Mouse (Mus musculus): ENCODE results near the gene Anapc5. TPM values are rescaled to one million over a fixed set of nuclear protein-coding genes. Genes with fewer than 3 reads are reported as not detected.

Gene Anapc5
- polyA plus RNA-seq, 1 experiment, result 268 TPM

DNA sequence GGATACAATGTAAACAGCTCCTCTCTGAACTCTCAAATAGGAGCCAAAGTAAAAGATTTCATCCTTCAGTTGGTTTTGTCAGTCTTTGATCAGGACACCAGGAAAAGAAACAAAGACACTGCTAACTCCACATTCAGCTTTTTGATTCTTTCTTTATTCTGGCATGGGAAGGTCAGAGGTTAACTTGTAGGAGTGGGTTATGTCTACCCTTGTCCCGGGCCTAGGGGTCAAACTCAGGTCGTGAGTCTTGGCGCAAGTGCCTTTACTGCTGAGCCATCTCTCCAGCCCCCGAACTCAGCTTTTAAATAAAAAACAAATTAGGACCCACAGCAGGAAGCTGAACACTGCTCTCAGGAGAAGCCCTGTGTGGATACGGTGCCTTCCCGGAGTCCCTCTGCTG is 65.0 kb downstream of the Anapc5 start:
- no peak for TF ChIP-seq GATA1 (IDR thresholded peaks at IDR 0.05; ENCODE audit: low read length)

DNA sequence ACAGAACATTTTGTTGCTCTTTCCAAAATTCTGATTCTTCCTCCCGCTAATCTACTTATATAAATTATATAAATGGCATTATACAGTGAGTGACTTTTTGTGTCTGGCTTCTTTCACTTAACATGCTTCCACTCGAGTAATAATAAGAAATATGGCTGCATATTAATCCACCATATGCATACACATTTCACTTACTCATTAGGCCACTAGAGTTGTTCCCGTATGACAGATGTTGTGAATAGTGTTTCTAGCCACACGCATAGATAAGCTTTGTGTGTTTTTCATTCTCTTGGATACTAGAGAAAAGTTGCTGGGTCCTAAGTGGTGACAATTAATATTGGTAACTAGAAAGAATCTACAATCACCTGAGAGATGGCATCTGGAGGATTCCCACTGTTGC is 65.5 kb downstream of the Anapc5 start:
- TF ChIP-seq GATA1 (IDR thresholded peaks at IDR 0.05; ENCODE audit: low read length), result no peak

DNA sequence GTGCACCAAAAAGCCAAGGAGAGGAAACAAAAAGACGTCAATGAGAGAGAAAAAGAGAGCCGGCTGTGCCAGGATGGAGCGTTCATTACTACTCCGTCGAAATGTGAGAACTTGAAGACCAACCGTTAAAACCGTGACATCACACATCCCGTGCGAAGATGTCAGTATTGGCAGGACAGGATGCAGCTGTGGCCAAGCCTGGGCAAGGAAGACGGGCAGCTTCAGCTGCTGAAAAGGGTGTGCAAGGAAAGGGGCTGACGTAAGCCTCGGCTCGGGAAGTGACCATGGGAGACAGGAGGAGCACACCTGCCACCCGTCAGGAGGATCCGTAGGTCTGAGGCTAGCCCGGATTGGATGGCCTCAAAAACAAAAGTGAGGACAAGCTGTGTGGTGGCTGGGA is 66.7 kb downstream of the Anapc5 start:
- TF ChIP-seq GATA1 (IDR thresholded peaks at IDR 0.05; ENCODE audit: low read length), result no peak

DNA sequence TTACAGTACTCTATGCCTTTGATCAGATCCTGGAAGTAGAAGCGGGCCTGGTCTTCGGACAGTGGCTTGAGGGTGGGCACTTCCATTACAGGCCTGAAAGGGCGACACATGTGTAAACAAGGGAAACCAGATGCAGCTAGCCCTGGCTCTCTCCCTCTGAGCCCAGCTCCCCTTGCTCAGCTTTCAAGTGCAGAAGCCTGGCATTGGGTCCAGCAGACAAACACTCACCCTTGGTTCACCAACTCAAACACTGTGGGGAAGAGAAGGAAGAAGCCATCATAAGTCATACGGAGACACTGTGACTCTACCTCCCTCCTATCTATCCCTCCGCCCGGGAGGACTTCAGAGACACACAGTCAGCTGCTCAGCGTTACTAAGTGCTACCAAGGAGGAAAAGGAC is 73.2 kb downstream of the Anapc5 start:
- TF ChIP-seq GATA1 (IDR thresholded peaks at IDR 0.05; ENCODE audit: low read length), result no peak

DNA sequence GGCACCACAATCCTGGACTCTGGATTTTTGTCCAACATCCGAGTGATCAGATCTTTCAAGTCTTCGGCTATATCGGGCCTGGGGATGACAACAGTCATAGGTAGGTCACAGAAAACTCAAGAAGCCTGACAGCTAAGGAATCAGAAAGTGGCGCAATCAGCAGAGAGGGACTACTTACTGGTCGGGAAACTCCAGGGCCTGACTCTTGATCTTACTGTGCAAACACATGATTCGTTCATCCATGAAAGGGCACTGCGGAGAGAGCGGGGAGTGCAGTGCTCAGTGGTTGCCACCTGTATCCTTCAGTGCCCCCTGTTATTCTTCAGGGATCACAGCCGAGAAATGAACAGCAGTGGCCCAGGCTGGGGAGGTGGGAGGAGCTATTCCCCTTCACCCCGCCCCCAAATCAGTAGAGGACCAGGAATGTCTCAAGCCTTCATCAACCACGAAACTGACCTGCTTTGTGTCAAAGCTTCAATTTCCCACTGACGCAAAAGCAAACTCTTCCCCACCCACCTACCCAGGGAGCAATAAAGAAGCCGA is 77.2 kb downstream of the Anapc5 start:
- no peak for TF ChIP-seq GATA1 (IDR thresholded peaks at IDR 0.05; ENCODE audit: low read length)

Other genes with a start within 250 kb of the Anapc5 start
- 1.1 and 1.7 TPM in 2 replicates for gene Ift81, start 206.8 kb downstream of the Anapc5 start, polyA plus RNA-seq (2012)
- gene P2rx7, start 177.4 kb downstream of the Anapc5 start, polyA plus RNA-seq (2012), result 0.58 and 0.73 TPM in 2 replicates
- gene P2rx4, start 113.8 kb downstream of the Anapc5 start, polyA plus RNA-seq (2012), result 5.8 and 10.7 TPM in 2 replicates
- gene Camkk2, start 41.9 kb downstream of the Anapc5 start, polyA plus RNA-seq (2012), result 27.0 and 31.9 TPM in 2 replicates
- gene Rnf34, start 28.7 kb upstream of the Anapc5 start, polyA plus RNA-seq (2012), result 13.8 and 17.7 TPM in 2 replicates
- gene Kdm2b, start 168.5 kb upstream of the Anapc5 start, polyA plus RNA-seq (2012), result 61.6 and 64.2 TPM in 2 replicates
- 12.9 and 17.5 TPM in 2 replicates for gene Orai1, start 193.7 kb upstream of the Anapc5 start, polyA plus RNA-seq (2012)
- not detected in 2 replicates for gene Morn3, start 225.7 kb upstream of the Anapc5 start, polyA plus RNA-seq (2012)
- 3.2 and 6.0 TPM in 2 replicates for gene Tmem120b, start 247.1 kb upstream of the Anapc5 start, polyA plus RNA-seq (2012)